Mouse (Mus musculus) myocyte (in vitro differentiated cells): ENCODE measurements around the gene Filip1.

ENCODE experiments used
- POLR2A ChIP-seq: IDR thresholded peaks from one replicate; pipeline ENCODE4 v1.6.1; 2011; ENCODE audit warnings: low read depth, mild to moderate bottlenecking, control low read depth, moderate library complexity; ENCODE audit not compliant: insufficient read length
- USF1 ChIP-seq: IDR thresholded peaks from one replicate; pipeline ENCODE4 v1.6.1; 2011; ENCODE audit warnings: low read depth, mild to moderate bottlenecking, control low read depth, moderate library complexity

DNA sequence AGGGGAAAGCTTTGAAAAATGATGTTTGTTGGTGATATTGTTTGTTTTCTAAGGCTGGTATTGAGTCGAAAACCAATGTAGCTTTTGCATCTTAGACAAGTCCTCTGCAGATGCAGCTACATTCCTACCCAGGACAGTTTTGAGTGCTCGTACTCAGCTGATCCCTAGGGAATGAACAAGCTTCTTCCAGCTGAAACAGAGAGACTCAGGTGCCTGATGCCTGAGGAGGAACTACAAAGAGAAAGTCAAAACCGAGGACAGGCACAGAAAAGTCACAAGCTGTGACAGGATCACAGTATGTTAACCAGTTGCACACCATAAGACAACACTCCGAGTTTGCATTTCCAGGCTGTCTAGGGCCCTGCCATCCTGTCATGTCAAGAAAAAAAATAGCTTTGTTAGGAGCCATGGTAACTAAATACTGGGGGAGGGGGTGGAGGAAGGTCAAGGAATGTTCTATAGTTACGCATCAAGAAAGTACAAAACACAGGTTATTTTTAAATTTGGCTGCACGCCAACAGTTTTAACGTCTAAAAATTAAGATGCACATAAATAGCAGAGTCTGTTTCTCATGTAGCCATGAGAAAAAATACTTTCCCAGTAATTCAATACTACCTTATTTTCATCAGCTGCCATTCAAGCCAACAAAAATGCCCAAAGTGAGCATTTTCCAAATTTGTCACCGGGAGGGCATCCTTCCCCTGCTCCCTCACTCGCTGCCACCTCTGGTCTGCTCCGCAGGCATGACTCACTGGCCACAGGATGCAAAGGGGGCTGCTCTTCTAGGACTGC is 90.8 kb downstream of the Filip1 start:
- no peak for TF ChIP-seq USF1
- no peak for TF ChIP-seq POLR2A
